Mouse (Mus musculus) effector memory CD4-positive, alpha-beta T cell, adult 5 months (primary cell): Measurements from ENCODE around the gene Gm21671. TPM values are rescaled to one million over a fixed set of nuclear protein-coding genes. Genes with fewer than 3 reads are reported as not detected.

Experiments
- polyA plus RNA-seq: library from polyadenylated mRNA; unstranded; fragments of 100-300 nt; shearing (Covaris generic); gene quantifications from one replicate; pipeline ENCODE4 v1.2.1, GENCODE M21; 2017

The Gm21671 gene
- not detected for polyA plus RNA-seq

GRCm38 (mm10) chr5:25954317-25954716, at the start of gene Gm21671:
TSS of gene Gm21671 (minus strand) at chr5:25954417.

GRCm38 (mm10) chr5:25988550-25988949, 34.3 kb upstream of the Gm21671 start, which contains the start of gene Gm21698:
TSS of gene Gm21698 (minus strand) at chr5:25988650.

GRCm38 (mm10) chr5:25972563-25972962, 18.3 kb upstream of the Gm21671 start, which contains the start of gene Gm21680:
TSS of gene Gm21680 (minus strand) at chr5:25972663.

GRCm38 (mm10) chr5:25942281-25942680, 11.9 kb downstream of the Gm21671 start, which contains the start of gene Gm21663:
TSS of gene Gm21663 (minus strand) at chr5:25942381.

Other genes starting within 250 kb of the Gm21671 start
- gene Xrcc2, start 248.6 kb downstream of the Gm21671 start, polyA plus RNA-seq, result 6.6 TPM
- 1.7 TPM for gene Actr3b, start 194.4 kb downstream of the Gm21671 start, polyA plus RNA-seq
- gene Gm21663, start 12.0 kb downstream of the Gm21671 start, polyA plus RNA-seq, result not detected
- gene Gm21680, start 18.2 kb upstream of the Gm21671 start, polyA plus RNA-seq, result not detected
- not detected for gene Gm21698, start 34.2 kb upstream of the Gm21671 start, polyA plus RNA-seq
- gene Gm1979, start 50.4 kb upstream of the Gm21671 start, polyA plus RNA-seq, result not detected
- not detected for gene Gm5862, start 68.5 kb upstream of the Gm21671 start, polyA plus RNA-seq
- not detected for gene Speer4a, start 85.1 kb upstream of the Gm21671 start, polyA plus RNA-seq
- not detected for gene Gm7347, start 104.2 kb upstream of the Gm21671 start, polyA plus RNA-seq
- not detected for gene Gm10471, start 134.9 kb upstream of the Gm21671 start, polyA plus RNA-seq
- not detected for gene 5031410I06Rik, start 150.9 kb upstream of the Gm21671 start, polyA plus RNA-seq
- gene Gm10220, start 167.0 kb upstream of the Gm21671 start, polyA plus RNA-seq, result not detected